Mouse (Mus musculus) embryonic fibroblast, embryonic 13.5 days (primary cell): ENCODE data around the gene Mcf2l. TPM values are rescaled to one million over a fixed set of nuclear protein-coding genes. Genes with fewer than 3 reads are reported as not detected.
A peak's percentile ranks its signal among the peaks of the same experiment; 100 is the strongest.

Source experiments
- H3K27ac ChIP-seq: 2 replicates; pipeline ENCODE4 v1.5.1; 2012; ENCODE audit warnings: low read length, control low read depth, inconsistent platforms; ENCODE audit not compliant: insufficient read depth
- H3K4me1 ChIP-seq: 2 replicates; pipeline ENCODE4 v1.6.1; 2011; ENCODE audit warnings: low read length; ENCODE audit not compliant: control insufficient read depth, insufficient read depth
- H3K4me3 ChIP-seq: 2 replicates; pipeline ENCODE4 v1.5.1; 2011; ENCODE audit warnings: mild to moderate bottlenecking, control low read depth, low read length; ENCODE audit not compliant: insufficient read depth
- CTCF ChIP-seq: IDR thresholded peaks from 2 replicates; pipeline ENCODE4 v1.5.1; 2011; ENCODE audit warnings: mild to moderate bottlenecking, control low read depth, low read length, moderate library complexity, borderline replicate concordance; ENCODE audit not compliant: insufficient read depth
- POLR2A ChIP-seq: IDR thresholded peaks from 2 replicates; pipeline ENCODE4 v1.6.1; 2011; ENCODE audit warnings: low read depth, mild to moderate bottlenecking, control low read depth, low read length, moderate library complexity
- polyA plus RNA-seq: library from polyadenylated mRNA; stranded (reverse); fragments of >200 nt; gene quantifications from 2 replicates; pipeline ENCODE4 v1.2.4, GENCODE M21; 2011; ENCODE audit warnings: low read depth; ENCODE audit not compliant: missing spikeins, insufficient read length

Mcf2l gene
- polyA plus RNA-seq = 3.0 and 6.8 TPM in 2 replicates

DNA sequence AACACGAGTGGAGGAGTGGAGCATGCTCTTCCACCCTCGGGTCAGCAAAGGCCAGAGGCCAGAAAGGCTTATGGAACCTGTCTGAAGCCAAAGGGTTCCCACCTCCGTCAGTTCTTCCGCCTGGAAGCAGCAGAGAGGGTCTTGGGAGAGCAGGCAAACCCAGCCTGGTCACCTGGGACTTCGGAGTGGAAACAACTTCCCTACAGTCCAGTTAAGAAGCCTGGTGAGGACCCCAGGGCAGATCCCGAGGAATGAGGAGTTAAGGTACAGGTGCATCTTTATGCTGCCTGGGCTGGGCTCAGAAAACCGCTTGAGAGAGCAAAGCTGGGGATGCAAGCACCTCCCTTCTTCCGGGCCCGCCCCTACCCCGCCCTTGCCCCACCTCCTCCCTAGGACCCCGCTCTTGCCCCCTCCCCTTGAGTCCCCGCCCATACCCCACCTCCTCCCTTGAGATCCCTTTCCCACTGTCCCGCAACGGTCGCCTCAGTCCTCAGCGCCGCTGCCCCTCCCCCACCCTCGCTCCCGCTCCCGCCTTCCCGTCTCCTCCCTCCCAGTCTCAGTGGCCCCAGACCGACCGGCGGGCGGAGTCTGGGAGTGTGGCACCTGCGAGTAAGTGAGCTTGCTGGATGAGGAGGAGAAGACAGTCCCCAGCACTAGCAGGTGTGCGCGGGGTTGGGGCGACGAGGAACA is at the start of gene Mcf2l:
Gene Mcf2l (plus strand): TSS at position 450 of the 690 bp plus-strand sequence.
- H3K27ac ChIP-seq = no peak within 1 kb of the TSS
- H3K4me3 ChIP-seq = peak within 1 kb of the TSS; percentile 54
- no peaks in the 10 kb centered on the region for H3K4me1 ChIP-seq
- no peak for TF ChIP-seq CTCF
- TF ChIP-seq POLR2A = no peak

DNA sequence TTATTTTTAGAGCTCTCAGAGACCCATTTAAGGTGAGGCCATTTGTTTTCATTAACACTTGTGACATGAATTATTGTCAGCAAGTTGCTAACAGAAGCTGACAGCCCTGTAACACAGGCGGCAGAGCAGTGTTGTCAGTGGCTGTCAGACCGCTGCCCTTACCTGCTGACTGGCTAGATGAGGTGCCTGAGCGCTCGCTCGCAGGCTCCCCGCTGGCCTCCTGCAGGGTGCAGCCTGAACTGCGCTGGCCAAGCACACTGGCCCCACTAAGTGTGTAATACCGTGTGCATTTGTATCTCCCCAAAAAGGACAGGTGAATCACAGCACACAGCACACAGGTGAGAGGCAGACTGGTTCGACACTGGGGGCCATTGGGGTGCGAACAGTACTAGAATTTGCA is 49.0 kb upstream of the Mcf2l start:
- TF ChIP-seq POLR2A = no peak
- TF ChIP-seq CTCF = no peak
- H3K4me1 ChIP-seq = peaks cover 6% of the 10 kb centered on the region
- H3K4me3 ChIP-seq = no peak overlapping the region
- H3K27ac ChIP-seq = no peak overlapping the region

DNA sequence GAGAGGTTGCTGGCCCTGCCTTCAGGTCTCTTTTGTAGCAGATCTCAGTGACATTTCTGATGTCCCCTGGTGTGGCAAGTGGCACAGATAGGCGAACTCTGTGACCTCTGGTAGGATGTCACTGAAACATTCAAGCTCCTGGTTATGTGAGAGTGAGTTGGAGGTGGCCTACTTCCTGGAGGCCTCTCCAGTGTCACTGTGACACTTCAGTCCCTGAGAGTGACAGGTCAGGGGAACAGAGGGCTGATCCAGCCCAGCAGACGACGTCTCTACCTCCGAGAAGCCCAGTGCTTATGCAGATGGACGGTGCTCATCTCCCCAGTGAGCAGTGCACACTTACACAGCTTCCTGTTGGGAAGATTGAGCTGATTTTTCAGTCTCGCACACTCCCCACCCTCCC is 48.4 kb upstream of the Mcf2l start:
- H3K4me3 ChIP-seq = no peak overlapping the region
- TF ChIP-seq CTCF (no peak), POLR2A (no peak)
- peaks cover 7% of the 10 kb centered on the region for H3K4me1 ChIP-seq
- H3K27ac ChIP-seq = no peak overlapping the region

DNA sequence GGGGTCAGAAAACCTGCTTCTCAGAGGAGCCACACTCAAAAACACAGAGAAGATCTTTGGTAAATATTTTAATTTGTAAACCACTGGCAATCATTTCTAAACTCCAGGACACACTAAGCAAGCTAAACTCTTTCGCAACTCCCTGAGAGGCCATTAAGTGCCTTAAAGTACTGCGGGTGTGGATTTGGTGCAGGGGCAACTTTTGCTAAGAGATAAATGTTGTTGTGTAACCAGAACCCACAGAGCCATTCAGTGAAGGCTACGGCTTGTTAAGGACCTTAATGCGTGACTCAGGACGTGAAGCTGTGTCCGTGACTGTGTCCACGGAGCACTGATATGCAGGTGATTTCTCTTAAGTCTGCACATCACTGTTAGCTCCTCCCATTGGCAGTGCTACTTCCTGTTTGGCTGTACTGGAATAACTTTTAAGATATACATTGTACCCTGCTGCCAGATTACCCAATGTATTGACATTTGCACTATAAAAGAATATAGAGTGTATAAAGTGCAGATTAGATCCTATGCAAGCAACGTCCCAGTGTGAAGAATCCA is 47.8 kb upstream of the Mcf2l start:
- TF ChIP-seq POLR2A (no peak), CTCF (no peak)
- Histone ChIP-seq H3K27ac (no peak overlapping the region), H3K4me1 (peaks cover 7% of the 10 kb centered on the region), H3K4me3 (no peak overlapping the region)

DNA sequence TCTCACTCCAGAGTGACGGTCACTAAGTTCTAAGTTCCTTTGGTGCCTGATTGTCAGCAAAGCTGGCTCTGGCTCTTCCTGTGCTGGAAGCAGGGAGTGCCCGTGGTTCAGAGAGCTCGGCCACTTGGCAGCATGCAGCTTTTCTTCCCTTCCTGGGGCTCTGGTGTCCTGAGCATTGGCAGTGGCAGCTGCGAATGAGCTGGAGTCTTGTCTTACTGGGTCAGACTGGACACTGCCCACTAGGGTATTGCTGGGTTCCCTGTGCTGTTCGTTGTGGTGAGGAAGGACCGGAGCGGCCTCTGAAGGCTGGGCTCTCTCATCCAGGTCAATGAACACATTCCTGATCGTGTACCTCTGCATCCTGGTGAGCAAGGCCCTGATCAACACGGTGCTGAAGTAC is 46.5 kb upstream of the Mcf2l start:
- Histone ChIP-seq H3K4me3 (no peak overlapping the region), H3K27ac (no peak overlapping the region), H3K4me1 (peaks cover 7% of the 10 kb centered on the region)
- TF ChIP-seq POLR2A (no peak), CTCF (no peak)

DNA sequence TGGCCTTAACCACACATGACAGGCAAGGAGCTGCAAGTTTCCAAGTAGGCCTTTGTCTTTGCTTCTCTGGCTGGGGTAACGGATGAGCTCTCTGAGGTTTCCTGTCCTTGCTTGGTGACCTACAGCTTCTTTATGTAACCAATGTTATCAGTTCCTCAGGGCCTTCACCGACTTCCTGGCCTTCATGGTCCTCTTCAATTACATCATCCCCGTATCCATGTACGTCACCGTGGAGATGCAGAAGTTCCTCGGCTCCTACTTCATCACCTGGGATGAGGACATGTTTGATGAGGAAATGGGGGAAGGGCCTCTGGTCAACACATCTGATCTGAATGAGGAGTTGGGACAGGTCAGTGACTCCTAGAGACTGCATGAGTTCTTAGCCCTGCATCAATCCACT is 45.3 kb upstream of the Mcf2l start:
- Histone ChIP-seq H3K27ac (no peak overlapping the region), H3K4me1 (peaks cover 7% of the 10 kb centered on the region), H3K4me3 (no peak overlapping the region)
- TF ChIP-seq POLR2A (no peak), CTCF (no peak)

DNA sequence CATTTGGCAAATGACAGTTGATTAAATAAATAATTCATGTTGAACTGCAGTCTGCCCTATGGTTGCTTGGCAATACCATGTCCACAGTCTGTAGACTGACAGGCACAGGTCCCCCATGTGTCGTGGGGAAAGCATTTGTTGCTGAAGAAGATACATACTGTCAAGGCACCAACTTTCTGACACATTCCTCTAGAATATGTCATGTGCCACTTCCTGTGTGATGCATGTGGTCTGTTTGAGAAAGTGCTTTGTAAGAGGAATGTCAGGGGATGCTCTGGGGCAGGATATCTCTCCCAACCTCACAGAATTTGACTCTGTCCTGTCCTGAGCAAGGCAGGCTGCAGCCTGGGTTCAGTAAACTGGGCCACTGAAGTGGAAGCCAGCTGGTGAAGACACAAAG is 44.2 kb upstream of the Mcf2l start:
- TF ChIP-seq CTCF = no peak
- no peak for TF ChIP-seq POLR2A
- peaks cover 7% of the 10 kb centered on the region for H3K4me1 ChIP-seq
- no peak overlapping the region for H3K4me3 ChIP-seq
- no peak overlapping the region for H3K27ac ChIP-seq

DNA sequence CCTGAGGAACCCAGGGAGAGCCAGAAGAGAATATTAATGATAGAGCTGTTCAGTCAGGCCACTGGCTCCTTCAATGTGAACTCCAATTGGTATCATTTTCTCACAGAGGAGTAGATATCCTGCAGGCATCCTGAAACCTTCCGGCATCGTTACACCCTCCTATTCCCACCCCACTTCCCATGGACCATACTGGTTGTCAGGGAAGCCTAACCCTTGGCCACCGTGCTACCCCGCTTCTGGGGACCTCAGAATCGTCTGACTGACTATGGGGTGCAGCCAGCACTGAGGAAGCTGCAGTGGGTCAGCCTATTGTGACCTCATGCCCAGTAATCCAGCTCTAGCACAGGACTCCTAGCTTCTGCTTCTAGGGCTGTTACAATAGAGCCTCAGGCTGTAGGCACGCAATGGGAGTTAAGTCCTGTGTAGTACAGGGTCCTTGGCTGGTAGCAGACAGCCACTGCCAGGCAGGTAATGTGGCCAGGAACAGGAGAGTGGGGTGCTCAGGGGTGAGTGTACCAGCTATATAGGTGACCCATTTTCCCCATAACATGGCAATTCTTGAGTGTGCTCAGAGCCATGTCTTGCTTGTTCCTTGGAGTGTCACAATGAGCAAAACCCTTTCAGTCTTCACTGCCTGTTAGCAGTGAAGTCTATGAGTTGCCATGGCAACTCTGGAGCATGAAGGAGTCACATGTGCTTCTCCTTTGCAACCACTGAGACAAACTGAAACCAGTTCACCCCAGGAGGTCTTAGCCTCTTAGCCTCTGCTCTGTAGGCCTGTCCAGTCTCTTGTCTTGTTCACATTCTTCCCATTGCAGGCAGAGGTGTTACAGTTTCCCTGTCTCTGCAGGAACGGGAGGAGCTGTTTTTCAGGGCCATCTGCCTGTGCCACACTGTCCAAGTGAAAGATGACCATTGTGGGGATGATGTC is 41.7 kb upstream of the Mcf2l start:
- H3K4me1 ChIP-seq = peaks cover 7% of the 10 kb centered on the region
- TF ChIP-seq POLR2A = no peak
- no peak for TF ChIP-seq CTCF
- H3K4me3 ChIP-seq = no peak overlapping the region
- H3K27ac ChIP-seq = no peak overlapping the region

DNA sequence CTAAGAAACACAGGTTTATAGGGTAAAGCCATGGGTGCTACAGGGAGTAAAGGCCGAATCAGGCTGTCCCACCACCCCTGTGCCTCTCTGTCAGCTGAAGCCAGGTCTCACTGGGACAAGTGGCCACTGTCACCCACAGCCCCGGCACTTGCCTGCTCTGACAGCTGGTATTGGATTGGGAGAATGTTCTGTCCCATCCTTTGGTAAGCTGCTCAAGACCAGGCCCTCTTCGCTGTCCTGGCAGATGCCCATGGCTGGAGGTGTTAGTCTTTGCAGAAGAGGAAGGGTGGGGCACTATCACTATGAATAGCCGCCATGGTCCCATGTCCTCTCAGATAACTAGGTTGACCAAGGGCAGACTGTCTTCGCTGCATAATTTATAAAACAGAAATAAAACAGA is 40.0 kb upstream of the Mcf2l start:
- H3K4me3 ChIP-seq = no peak overlapping the region
- peaks cover 7% of the 10 kb centered on the region for H3K4me1 ChIP-seq
- no peak overlapping the region for H3K27ac ChIP-seq
- TF ChIP-seq CTCF = no peak
- no peak for TF ChIP-seq POLR2A

DNA sequence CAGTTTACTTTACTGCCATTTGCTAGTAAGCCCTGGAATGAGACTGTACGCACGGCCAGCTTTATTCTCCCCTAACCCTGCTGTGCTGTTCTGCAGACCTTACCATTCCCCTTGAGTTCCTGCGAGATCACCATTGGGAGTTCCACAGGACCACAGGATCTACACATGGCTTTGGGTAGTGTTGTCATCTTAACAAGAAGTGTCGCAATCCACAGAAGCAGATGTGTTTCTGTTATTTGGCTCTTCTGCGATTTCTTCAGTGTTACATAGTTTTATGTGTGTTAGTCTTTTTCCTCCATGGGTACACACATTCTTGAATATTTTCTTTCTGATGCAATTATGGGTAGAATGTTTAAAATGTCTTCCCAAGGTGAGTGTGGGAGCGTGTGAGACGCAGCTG is 32.8 kb upstream of the Mcf2l start:
- Histone ChIP-seq H3K4me3 (no peak overlapping the region), H3K4me1 (peaks cover 2% of the 10 kb centered on the region; the same call in 1 of the 2 replicates), H3K27ac (no peak overlapping the region)
- TF ChIP-seq CTCF (no peak), POLR2A (no peak)
